Mouse (Mus musculus) colon, adult 2 months (tissue): ENCODE measurements around the gene Pdzd4. TPM values are rescaled to one million over a fixed set of nuclear protein-coding genes. Genes with fewer than 3 reads are reported as not detected.

Source experiments
- polyA plus RNA-seq: library from polyadenylated mRNA; depleted of rRNA; stranded (reverse); fragments of >200 nt; gene quantifications from 2 replicates; pipeline ENCODE4 v1.2.3, GENCODE M21; 2012; rRNA removed

Gene Pdzd4
- 2.6 and 2.7 TPM in 2 replicates for polyA plus RNA-seq

GRCm38 (mm10) chrX:73824185-73825151 is at the start of gene Pdzd4:
Gene Pdzd4, minus strand, starts transcription at chrX:73824969.

DNA sequence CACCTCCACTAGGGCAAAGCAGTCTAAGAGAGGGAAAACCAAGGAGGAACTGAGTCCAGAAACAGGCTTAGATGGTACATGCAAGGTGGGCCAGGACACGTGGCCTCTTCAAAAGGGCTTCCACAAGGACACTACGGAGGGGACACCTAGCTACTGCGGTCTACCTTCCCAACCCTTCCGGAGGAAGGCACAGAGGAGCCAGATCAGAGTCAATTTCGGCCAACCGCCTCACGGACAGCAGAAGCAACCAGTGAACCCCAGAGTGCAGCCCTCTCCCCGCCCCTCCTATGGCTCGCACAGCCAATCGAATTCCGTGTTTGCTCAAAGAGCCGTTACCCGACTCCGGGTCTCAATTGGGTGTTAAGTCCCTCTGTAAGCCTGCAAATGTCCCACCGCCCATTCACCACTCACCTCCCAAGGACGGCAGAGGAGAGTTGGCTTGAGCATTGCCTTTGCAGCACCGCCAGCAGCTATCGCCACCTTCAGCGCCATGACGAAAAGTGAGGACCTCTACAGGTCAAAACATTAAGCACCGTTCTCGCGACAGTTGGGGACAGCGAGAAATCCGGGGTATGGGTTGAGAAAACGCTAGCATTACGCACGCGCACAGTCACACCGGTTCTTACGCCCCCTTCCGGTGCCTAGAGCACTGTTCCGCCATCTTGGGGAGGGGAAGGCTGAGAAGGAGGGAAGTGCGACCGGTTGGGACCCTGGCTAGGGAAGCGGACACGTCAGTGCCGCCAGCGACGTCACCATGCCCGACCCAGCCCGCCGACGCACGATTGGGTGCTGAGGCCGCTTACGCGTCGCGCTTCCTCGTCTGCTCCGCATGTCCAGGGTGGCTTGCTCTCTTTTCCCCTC is 38.2 kb downstream of the Pdzd4 start, which contains the start of the genes Idh3g and Ssr4:
Gene Idh3g (minus strand): TSS at position 534 of the 861 bp plus-strand sequence.
Gene Ssr4 (plus strand): TSS at position 665 of the 861 bp plus-strand sequence.

DNA sequence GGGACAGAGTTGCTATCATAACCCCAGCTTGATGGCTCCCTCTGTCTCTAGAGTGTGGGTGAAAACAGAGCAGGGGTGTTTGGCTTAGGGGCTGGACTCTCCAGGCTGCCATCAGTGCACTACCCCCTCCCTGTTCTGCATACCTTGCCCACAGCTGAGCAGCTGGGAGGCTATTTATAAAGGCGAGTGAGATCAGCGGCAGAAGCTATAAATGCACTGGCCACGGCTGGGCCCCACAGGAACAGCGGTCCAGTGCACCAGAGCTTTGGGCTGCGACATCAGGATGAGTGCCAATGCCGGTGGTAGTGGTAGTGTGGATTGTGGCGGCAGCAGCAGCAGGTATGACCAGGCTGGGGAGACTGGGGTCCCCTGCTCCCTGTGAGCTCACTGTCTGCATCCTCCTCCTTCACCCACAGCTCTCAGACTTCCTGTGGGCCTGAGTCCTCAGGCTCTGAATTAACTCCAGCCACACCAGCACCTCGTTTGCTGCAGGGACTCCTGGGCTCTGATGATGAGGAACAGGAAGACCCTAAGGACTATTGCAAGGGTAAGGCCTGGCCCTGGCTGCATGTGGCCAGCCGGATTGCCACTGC is 50.5 kb downstream of the Pdzd4 start, which contains the start of gene Srpk3:
Gene Srpk3 (plus strand): TSS at position 238 of the 593 bp plus-strand sequence.

DNA sequence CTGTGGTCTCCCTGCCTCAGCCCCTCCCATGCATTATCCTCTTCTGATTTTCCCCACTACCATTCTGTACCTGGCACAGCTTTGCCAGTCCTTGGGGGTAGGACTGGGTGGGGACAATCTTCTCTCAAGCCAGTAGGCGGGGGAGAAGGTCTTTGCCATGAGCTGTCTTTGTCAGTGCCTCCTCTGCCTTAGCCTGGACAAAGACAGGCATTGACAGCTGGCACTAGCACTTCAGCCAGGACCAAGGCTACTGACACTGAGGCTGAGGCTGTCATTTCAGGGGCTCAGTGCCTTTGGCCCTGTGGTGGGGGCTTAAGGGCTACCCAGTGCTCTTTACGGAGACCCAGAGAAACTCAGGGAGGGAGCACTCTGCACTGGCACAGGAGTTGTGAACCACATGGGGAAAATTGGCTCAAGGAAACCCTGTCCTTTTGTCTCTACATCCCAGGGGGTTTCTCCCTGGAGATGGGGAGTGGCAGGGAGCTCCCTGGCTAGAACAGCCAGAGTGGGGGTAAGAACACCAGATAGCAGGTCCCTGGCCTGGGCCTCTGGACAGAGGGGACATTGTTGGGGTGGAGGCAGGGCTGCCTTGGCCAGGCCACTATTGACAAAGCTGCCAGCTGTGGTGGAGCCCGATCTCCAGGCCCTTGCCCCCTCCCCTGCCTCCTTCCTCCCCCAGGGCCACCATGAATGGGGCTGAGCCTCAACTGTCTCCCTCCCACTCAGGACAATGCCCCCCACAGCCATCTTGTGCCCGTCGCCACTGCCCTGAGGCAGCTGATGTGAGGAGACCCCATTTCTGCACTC is 68.2 kb downstream of the Pdzd4 start, which contains the start of gene Plxnb3:
Gene Plxnb3 (plus strand): TSS at position 757 of the 807 bp plus-strand sequence.

Other genes starting within 250 kb of the Pdzd4 start
- 0.45 and 0.60 TPM in 2 replicates for gene Dusp9, start 185.6 kb downstream of the Pdzd4 start, polyA plus RNA-seq
- gene Pnck, start 164.9 kb downstream of the Pdzd4 start, polyA plus RNA-seq: 11.9 and 12.3 TPM in 2 replicates
- gene Slc6a8, start 151.8 kb downstream of the Pdzd4 start, polyA plus RNA-seq: 338 and 507 TPM in 2 replicates
- gene Bcap31, start 108.8 kb downstream of the Pdzd4 start, polyA plus RNA-seq: 30.8 and 33.1 TPM in 2 replicates
- 34.5 and 35.6 TPM in 2 replicates for gene Abcd1, start 108.4 kb downstream of the Pdzd4 start, polyA plus RNA-seq
- 1.2 TPM in 2 replicates for gene Plxnb3, start 67.9 kb downstream of the Pdzd4 start, polyA plus RNA-seq
- gene Srpk3, start 50.6 kb downstream of the Pdzd4 start, polyA plus RNA-seq: 8.0 and 8.7 TPM in 2 replicates
- gene Idh3g, start 38.1 kb downstream of the Pdzd4 start, polyA plus RNA-seq: 200 and 216 TPM in 2 replicates
- 280 and 324 TPM in 2 replicates for gene Ssr4, start 37.9 kb downstream of the Pdzd4 start, polyA plus RNA-seq
- 0.15 and 0.19 TPM in 2 replicates for gene Avpr2, start 67.1 kb upstream of the Pdzd4 start, polyA plus RNA-seq
- 36.2 and 46.4 TPM in 2 replicates for gene L1cam, start 71.1 kb upstream of the Pdzd4 start, polyA plus RNA-seq
- gene Arhgap4, start 96.9 kb upstream of the Pdzd4 start, polyA plus RNA-seq: 15.2 and 16.6 TPM in 2 replicates
- 49.4 and 57.1 TPM in 2 replicates for gene Naa10, start 97.0 kb upstream of the Pdzd4 start, polyA plus RNA-seq
- gene Renbp, start 105.9 kb upstream of the Pdzd4 start, polyA plus RNA-seq: 5.4 TPM in 2 replicates
- gene Hcfc1, start 141.4 kb upstream of the Pdzd4 start, polyA plus RNA-seq: 59.4 and 73.4 TPM in 2 replicates
- 168 and 173 TPM in 2 replicates for gene Irak1, start 198.9 kb upstream of the Pdzd4 start, polyA plus RNA-seq